Mouse (Mus musculus) liver, embryonic 11.5 days (tissue): Measurements from ENCODE around the gene Snx9. TPM values are rescaled to one million over a fixed set of nuclear protein-coding genes. Genes with fewer than 3 reads are reported as not detected.

Experiments used
- ATAC-seq: fragments of 200-750 bp; cut with Nextera tagmentation; replicated peaks from 2 replicates; pipeline ENCODE4 v1.8.0; 2017; ENCODE audit warnings: moderate number of reproducible peaks, mild to moderate bottlenecking, moderate TSS enrichment, moderate library complexity; ENCODE audit not compliant: low FRiP score
- DNase-seq: peaks from one replicate; pipeline ENCODE4 v3.0.0-alpha.2; 2017; ENCODE audit warnings: low spot score
- H3K27ac ChIP-seq: fragments of 300-500 bp; sonication (generic); 2 replicates; pipeline ENCODE4 v1.5.1; 2014; ENCODE audit warnings: mild to moderate bottlenecking, low read depth, low read length, control low read depth
- H3K27me3 ChIP-seq: fragments of 300-500 bp; sonication (generic); replicated peaks from 2 replicates; pipeline ENCODE4 v1.6.1; 2014; ENCODE audit warnings: low read length, mixed read lengths; ENCODE audit not compliant: control insufficient read depth, insufficient read depth
- H3K36me3 ChIP-seq: fragments of 300-500 bp; sonication (generic); 2 replicates; pipeline ENCODE4 v1.6.1; 2014; ENCODE audit warnings: mild to moderate bottlenecking, low read length, moderate library complexity, mixed read lengths; ENCODE audit not compliant: control insufficient read depth, insufficient read depth
- H3K4me1 ChIP-seq: fragments of 300-500 bp; sonication (generic); replicated peaks from 2 replicates; pipeline ENCODE4 v1.6.1; 2014; ENCODE audit warnings: low read length, mixed read lengths; ENCODE audit not compliant: control insufficient read depth, insufficient read depth
- H3K4me2 ChIP-seq: fragments of 300-500 bp; sonication (generic); 2 replicates; pipeline ENCODE4 v1.6.1; 2014; ENCODE audit warnings: mild to moderate bottlenecking, control low read depth, moderate library complexity
- H3K4me3 ChIP-seq: fragments of 300-500 bp; sonication (generic); 2 replicates; pipeline ENCODE4 v1.5.1; 2014; ENCODE audit warnings: low read depth, low read length, control low read depth
- H3K9ac ChIP-seq: fragments of 300-500 bp; sonication (generic); 2 replicates; pipeline ENCODE4 v1.6.1; 2014; ENCODE audit warnings: low read depth, low read length, control low read depth
- H3K9me3 ChIP-seq: fragments of 300-500 bp; sonication (generic); 2 replicates; pipeline ENCODE4 v1.6.1; 2016; ENCODE audit warnings: low read length, inconsistent platforms, mixed read lengths; ENCODE audit not compliant: control insufficient read depth
- WGBS: fragments of 180-500 bp; shearing (Covaris S2); extraction: QIAGEN DNeasy Blood & Tissue Kit; methylation state at CpG from one replicate; pipeline ENCODE4 v1.1.7; 2014; 5-methylcytosine and 5-hydroxymethylcytosine counted together
- polyA plus RNA-seq: library from polyadenylated mRNA; unstranded; fragments of >200 nt; fragmentation: Nextera tagmentation; extraction: Ambion mirVana; gene quantifications from 2 replicates; pipeline ENCODE4 v1.2.1, GENCODE M21; 2014

The Snx9 gene
- polyA plus RNA-seq, 1 experiment from 2014 or later = 31.2 TPM

GRCm38 (mm10) chr17:5870002-5870401 lies 28.9 kb downstream of the Snx9 start:
- DNase-seq (no peak), ATAC-seq (no peak)
- no peak overlapping the region for H3K4me2 ChIP-seq
- 79% methylated on average over 5 of the region's 5 CpGs for WGBS
- peaks cover 22% of the 10 kb centered on the region for H3K4me1 ChIP-seq
- no peak overlapping the region for H3K9ac ChIP-seq
- H3K4me3 ChIP-seq = no peak overlapping the region
- no peaks in the 10 kb centered on the region for H3K9me3 ChIP-seq
- no peak overlapping the region for H3K27ac ChIP-seq
- no peaks in the 10 kb centered on the region for H3K27me3 ChIP-seq
- H3K36me3 ChIP-seq = no peaks in the 10 kb centered on the region

DNA sequence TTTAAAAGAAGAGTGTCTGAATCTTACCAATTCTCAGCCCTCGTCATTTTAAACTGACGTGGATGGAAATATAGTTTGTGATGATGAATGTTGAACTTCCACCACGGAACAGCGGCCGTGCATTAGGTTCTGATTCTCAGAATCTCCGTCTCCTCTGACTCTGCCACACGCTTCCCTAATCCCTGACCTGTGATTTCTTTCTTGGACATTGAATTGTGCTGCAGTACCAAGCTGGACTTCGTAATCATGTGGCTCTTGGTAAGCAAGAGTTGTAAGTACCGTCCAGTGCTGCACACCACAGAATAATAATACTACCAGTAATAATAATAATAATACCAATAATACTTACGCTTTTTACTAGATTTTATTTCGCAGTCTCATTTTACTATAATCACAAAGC lies 29.6 kb downstream of the Snx9 start:
- ATAC-seq (no peak), DNase-seq (no peak)
- Histone ChIP-seq H3K36me3 (no peaks in the 10 kb centered on the region), H3K4me2 (no peak overlapping the region), H3K27me3 (no peaks in the 10 kb centered on the region), H3K9ac (no peak overlapping the region), H3K4me3 (no peak overlapping the region), H3K27ac (no peak overlapping the region), H3K4me1 (peaks cover 24% of the 10 kb centered on the region), H3K9me3 (no peaks in the 10 kb centered on the region)
- WGBS = 91% methylated on average over 11 of the region's 11 CpGs

DNA sequence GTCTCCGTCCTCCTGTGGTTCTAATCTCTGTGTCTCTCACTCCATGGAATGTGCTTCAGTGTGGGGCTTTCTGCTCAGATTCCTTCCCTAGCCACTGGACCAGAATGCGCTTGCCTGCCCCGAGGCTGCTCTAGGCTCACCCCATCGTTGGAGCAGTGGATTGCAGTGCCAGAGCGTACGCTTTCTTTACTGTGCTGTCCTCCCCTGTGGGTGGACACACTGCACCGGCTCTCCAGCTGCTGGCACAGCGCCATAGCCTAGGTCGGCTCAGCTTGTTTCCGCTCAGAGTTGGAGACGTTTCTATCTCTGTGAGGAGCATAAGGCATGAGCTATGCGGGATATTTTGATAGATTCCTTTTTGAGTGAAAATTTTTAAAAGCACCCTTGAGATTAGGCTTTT lies 31.4 kb downstream of the Snx9 start:
- no peaks in the 10 kb centered on the region for H3K27me3 ChIP-seq
- WGBS = 75% methylated on average over 12 of the region's 12 CpGs

GRCm38 (mm10) chr17:5874565-5874964 lies 33.4 kb downstream of the Snx9 start:
- Histone ChIP-seq H3K9me3 (no peaks in the 10 kb centered on the region), H3K4me1 (peaks cover 11% of the 10 kb centered on the region), H3K4me2 (no peak overlapping the region), H3K9ac (no peak overlapping the region), H3K36me3 (no peaks in the 10 kb centered on the region), H3K27ac (no peak overlapping the region), H3K27me3 (no peaks in the 10 kb centered on the region), H3K4me3 (no peak overlapping the region)
- no peak for DNase-seq
- no peak for ATAC-seq
- WGBS = 91% methylated on average over 1 of the region's 1 CpGs

More for the DNA sequence above, 31.4 kb downstream of the Snx9 start:
- H3K9me3 ChIP-seq = no peaks in the 10 kb centered on the region
- no peak overlapping the region for H3K27ac ChIP-seq
- DNase-seq (no peak), ATAC-seq (no peak)
- no peaks in the 10 kb centered on the region for H3K36me3 ChIP-seq
- peaks cover 24% of the 10 kb centered on the region for H3K4me1 ChIP-seq
- no peak overlapping the region for H3K4me2 ChIP-seq
- H3K4me3 ChIP-seq = no peak overlapping the region
- H3K9ac ChIP-seq = no peak overlapping the region

DNA sequence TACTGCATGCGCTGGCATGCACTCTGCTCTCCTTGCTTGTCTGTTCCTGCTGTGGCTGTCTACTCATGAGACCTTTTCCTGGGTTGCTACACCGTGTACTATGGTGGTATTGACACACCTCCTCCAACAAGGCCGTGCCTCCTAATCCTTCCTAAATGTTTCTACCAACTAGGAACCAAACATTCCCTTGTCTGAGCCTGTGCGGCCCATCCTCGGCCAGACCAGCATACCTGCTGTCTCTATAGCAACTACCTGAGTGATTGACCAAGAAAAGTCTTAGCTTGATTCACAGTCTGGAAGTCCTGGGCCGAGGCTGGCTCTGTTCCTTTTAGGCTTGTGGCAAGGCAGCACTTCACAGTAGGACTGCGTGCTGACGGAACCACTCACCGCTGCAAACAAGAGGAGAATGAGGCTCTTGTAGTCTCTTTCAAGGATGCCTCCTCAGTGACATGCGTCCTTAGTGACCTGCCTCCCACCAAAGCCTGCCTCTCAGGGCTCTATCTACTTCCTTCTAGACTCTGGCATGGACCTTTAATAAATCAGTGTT lies 36.6 kb downstream of the Snx9 start:
- ATAC-seq (no peak), DNase-seq (no peak)
- H3K4me1 ChIP-seq = peaks cover 11% of the 10 kb centered on the region
- H3K36me3 ChIP-seq = no peaks in the 10 kb centered on the region
- no peak overlapping the region for H3K27ac ChIP-seq
- no peak overlapping the region for H3K4me3 ChIP-seq
- WGBS = 86% methylated on average over 10 of the region's 10 CpGs
- no peak overlapping the region for H3K9ac ChIP-seq
- H3K27me3 ChIP-seq = no peaks in the 10 kb centered on the region
- no peaks in the 10 kb centered on the region for H3K9me3 ChIP-seq
- H3K4me2 ChIP-seq = no peak overlapping the region

- DNase-seq = no peak
- ATAC-seq = no peak
- Histone ChIP-seq H3K4me3 (no peak overlapping the region), H3K27ac (no peak overlapping the region), H3K9ac (no peak overlapping the region), H3K4me2 (no peak overlapping the region), H3K9me3 (no peaks in the 10 kb centered on the region), H3K36me3 (no peaks in the 10 kb centered on the region), H3K4me1 (peaks cover 11% of the 10 kb centered on the region), H3K27me3 (no peaks in the 10 kb centered on the region)
- WGBS = 87% methylated on average over 4 of the region's 4 CpGs
Measured at GRCm38 (mm10) chr17:5878878-5879277, 37.7 kb downstream of the Snx9 start.

DNA sequence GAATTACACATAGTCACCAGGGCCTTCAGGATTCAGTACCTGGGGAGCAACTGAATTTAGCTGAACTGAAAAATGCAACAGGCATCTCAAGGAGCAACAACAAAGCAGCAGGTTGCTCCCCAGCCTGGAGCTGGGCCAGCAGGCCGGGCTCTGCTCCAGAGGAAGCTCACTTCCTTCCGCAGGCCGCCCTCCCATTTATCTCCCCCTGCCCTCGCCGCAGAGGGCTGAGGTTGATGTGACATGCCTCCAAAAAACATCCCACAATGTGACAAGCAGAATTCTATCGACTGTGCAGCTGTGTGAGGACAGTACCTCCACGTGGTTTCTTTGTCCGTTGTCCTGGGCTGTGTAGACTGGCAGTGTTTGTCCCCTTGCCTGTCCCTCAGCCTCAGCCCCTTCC lies 44.3 kb downstream of the Snx9 start:
- Histone ChIP-seq H3K9me3 (no peaks in the 10 kb centered on the region), H3K4me3 (no peak overlapping the region), H3K27me3 (no peaks in the 10 kb centered on the region), H3K27ac (peak overlapping the region; percentile 66; the same call in 1 of the 2 replicates), H3K36me3 (no peaks in the 10 kb centered on the region), H3K4me2 (no peak overlapping the region), H3K4me1 (peaks cover 23% of the 10 kb centered on the region), H3K9ac (peak overlapping the region; percentile 0; the same call in 1 of the 2 replicates)
- ATAC-seq = peak; percentile 70
- DNase-seq = no peak
- WGBS = 23% methylated on average over 8 of the region's 8 CpGs

GRCm38 (mm10) chr17:5886181-5886810 lies 45.2 kb downstream of the Snx9 start:
- Histone ChIP-seq H3K27ac (peak overlapping the region; percentile 66), H3K27me3 (no peaks in the 10 kb centered on the region), H3K9ac (peak overlapping the region; percentile 0; the same call in 1 of the 2 replicates), H3K4me2 (no peak overlapping the region), H3K4me3 (no peak overlapping the region), H3K9me3 (no peaks in the 10 kb centered on the region), H3K36me3 (no peaks in the 10 kb centered on the region), H3K4me1 (peaks cover 31% of the 10 kb centered on the region)
- DNase-seq (no peak), ATAC-seq (no peak)
- 58% methylated on average over 6 of the region's 6 CpGs for WGBS
